Mouse (Mus musculus) liver, embryonic 14.5 days (tissue): Measurements from ENCODE around the gene Mindy4.

Source experiments
- CTCF ChIP-seq: IDR thresholded peaks from 2 replicates; pipeline ENCODE4 v1.5.1; 2016; ENCODE audit warnings: antibody characterized with exemption, low read depth, control low read depth
- EP300 ChIP-seq: IDR thresholded peaks from 2 replicates; pipeline ENCODE4 v1.6.1; 2016; ENCODE audit warnings: antibody characterized with exemption, low read depth

GRCm38 (mm10) chr6:55313893-55314292, 110.7 kb downstream of the Mindy4 start:
- TF ChIP-seq CTCF = no peak
- TF ChIP-seq EP300 = peak; percentile 77
